Mouse (Mus musculus) heart, postnatal 4 days (tissue): ENCODE data around the gene Gm37240. TPM values are rescaled to one million over a fixed set of nuclear protein-coding genes. Genes with fewer than 3 reads are reported as not detected.
A peak's percentile ranks its signal among the peaks of the same experiment; 100 is the strongest.

Experiments used
- DNase-seq: peaks from one replicate; pipeline ENCODE4 v3.0.0; 2021
- total RNA-seq, 2 experiments: library from RNA; stranded (reverse); gene quantifications; 2 replicates each; pipeline ENCODE4 v1.2.3; 2021

The Gm37240 gene
- total RNA-seq, 2 experiments from 2014 or later: 19.6 to 20.6 TPM

- no peak for DNase-seq
Measured at GRCm38 (mm10) chr3:84637095-84637494, 1250.2 kb downstream of the Gm37240 start.

GRCm38 (mm10) chr3:84631586-84631985 is 1255.7 kb downstream of the Gm37240 start:
- DNase-seq: no peak

GRCm38 (mm10) chr3:84622026-84622425 is 1265.3 kb downstream of the Gm37240 start:
- DNase-seq: no peak

GRCm38 (mm10) chr3:84619725-84620124 is 1267.6 kb downstream of the Gm37240 start:
- DNase-seq: no peak

- no peak for DNase-seq
Measured at GRCm38 (mm10) chr3:84619056-84619455, 1268.3 kb downstream of the Gm37240 start.

- DNase-seq: no peak
Measured at GRCm38 (mm10) chr3:84618627-84619026, 1268.7 kb downstream of the Gm37240 start.

GRCm38 (mm10) chr3:84615856-84616225 is 1271.5 kb downstream of the Gm37240 start:
- DNase-seq: no peak

- peak; percentile 18 for DNase-seq
Measured at GRCm38 (mm10) chr3:84615050-84615855, 1272.1 kb downstream of the Gm37240 start.

- DNase-seq: no peak
Measured at GRCm38 (mm10) chr3:84610183-84610710, 1277.1 kb downstream of the Gm37240 start.

GRCm38 (mm10) chr3:84603212-84603611 is 1284.1 kb downstream of the Gm37240 start:
- no peak for DNase-seq

GRCm38 (mm10) chr3:84602759-84603158 is 1284.6 kb downstream of the Gm37240 start:
- no peak for DNase-seq

- no peak for DNase-seq
Measured at GRCm38 (mm10) chr3:84601870-84602495, 1285.3 kb downstream of the Gm37240 start.

- no peak for DNase-seq
Measured at GRCm38 (mm10) chr3:84598756-84599155, 1288.6 kb downstream of the Gm37240 start.

- DNase-seq: no peak
Measured at GRCm38 (mm10) chr3:84597996-84598734, 1289.2 kb downstream of the Gm37240 start.

GRCm38 (mm10) chr3:84595677-84596234 is 1291.6 kb downstream of the Gm37240 start:
- DNase-seq: no peak

GRCm38 (mm10) chr3:84594894-84595676 is 1292.2 kb downstream of the Gm37240 start:
- peak; percentile 12 for DNase-seq

- no peak for DNase-seq
Measured at GRCm38 (mm10) chr3:84593274-84593673, 1294.0 kb downstream of the Gm37240 start, which contains the start of gene Tigd4. TSS of gene Tigd4 (plus strand) at chr3:84593574.

GRCm38 (mm10) chr3:84586736-84587135 is 1300.6 kb downstream of the Gm37240 start:
- DNase-seq: peak; percentile 35

- DNase-seq: no peak
Measured at GRCm38 (mm10) chr3:84582913-84583276, 1304.4 kb downstream of the Gm37240 start.

GRCm38 (mm10) chr3:84582023-84582912 is 1305.0 kb downstream of the Gm37240 start, which contains the start of gene Arfip1:
TSS of gene Arfip1 (minus strand) at chr3:84582625.
- peak; percentile 99 for DNase-seq

- no peak for DNase-seq
Measured at GRCm38 (mm10) chr3:84581696-84582022, 1305.7 kb downstream of the Gm37240 start.
